Mouse (Mus musculus) urinary bladder, postnatal 4 days (tissue): ENCODE results near the gene Inf2.
A peak's percentile ranks its signal among the peaks of the same experiment; 100 is the strongest.

Experiments
- DNase-seq, 2 experiments: peaks; one replicate each; pipeline ENCODE4 v3.0.0; 2021 to 2022; ENCODE audit warnings: low spot score in 2 of 2

Gene Inf2

GRCm38 (mm10) chr12:112625700-112626099 lies 37.1 kb downstream of the Inf2 start:
- DNase-seq: no peak

DNA sequence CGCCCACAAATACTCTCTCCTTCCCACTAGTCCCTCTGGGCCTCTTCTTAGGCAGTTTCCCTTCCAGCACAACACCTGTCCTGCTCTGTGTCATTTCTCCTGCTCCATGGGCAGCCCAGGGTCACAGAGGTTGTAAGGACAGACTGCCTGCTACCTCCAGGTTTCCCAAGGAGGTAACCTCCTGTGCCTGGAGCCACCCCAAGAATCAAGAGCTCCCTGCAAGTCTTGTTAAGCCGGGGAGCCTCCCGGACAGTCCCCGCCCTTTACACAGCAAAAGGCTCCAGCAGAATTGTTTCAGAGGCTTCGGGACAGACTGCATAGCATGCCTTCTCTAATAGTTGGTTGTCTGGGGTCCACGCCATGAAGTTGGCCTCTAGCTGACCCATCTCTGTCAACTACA lies 37.9 kb downstream of the Inf2 start:
- no peak for DNase-seq

- no peak for DNase-seq
These were observed 38.7 kb downstream of the Inf2 start for GRCm38 (mm10) chr12:112627097-112627881.

DNA sequence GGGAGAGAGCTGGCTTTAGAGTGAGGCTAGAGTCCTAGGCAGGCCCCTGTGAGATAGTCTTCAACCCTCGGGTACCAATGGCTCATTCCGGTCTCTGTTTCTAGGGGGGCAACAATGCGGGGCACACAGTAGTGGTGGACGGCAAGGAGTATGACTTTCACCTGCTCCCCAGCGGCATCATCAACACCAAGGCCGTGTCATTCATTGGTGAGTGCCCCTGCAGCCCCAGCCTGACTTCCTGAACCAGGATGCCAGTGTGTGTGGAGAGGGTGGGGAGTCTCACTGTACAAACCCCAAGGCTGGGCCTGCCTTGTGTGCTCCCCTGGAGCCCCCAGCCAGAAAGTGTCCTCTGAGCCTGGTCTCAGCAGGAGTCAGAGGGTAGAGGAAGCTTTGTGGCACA lies 39.6 kb downstream of the Inf2 start:
- DNase-seq: no peak

GRCm38 (mm10) chr12:112628928-112629721 lies 40.5 kb downstream of the Inf2 start:
- DNase-seq: peak in 1 of 2 experiments; percentile 38

DNA sequence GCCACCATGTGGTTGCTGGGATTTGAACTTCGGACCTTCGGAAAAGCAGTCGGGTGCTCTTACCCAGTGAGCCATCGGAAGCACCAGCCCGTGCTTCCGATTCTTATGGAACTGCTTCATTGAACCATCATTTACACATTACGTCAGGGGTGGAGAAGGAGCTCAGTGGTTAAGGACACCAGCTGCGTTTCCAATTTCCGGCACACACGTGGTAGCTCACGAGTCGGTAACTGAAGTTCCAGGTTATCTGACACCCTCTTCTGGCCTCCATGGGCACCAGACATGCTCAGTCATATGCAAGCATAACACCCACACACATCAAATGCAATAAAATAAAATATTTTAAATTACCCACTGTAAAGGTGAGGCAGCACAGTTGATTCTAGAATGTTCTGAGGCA lies 41.4 kb downstream of the Inf2 start:
- no peak for DNase-seq

- no peak for DNase-seq
These were observed 42.2 kb downstream of the Inf2 start for GRCm38 (mm10) chr12:112630796-112631195.

DNA sequence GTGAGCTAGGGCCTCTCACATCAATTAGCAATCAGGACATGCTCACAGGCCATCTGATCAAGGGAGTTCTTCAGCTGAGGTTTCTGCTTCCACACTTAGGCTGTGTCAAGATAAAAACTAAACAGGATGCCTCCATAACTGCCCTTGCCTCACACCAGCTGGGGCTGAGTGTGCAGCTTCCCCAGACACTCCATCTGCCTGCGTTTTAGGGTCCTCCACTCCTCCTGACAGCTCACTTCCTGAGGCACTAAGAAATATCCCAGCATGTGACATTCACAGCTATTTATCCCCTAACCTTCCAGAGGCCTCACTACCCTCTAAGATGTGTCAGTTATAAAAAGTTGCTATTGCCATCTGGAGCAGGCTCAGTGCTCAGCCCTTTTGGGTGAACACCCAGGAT lies 42.9 kb downstream of the Inf2 start:
- DNase-seq: no peak

- no peak for DNase-seq
These were observed 43.6 kb downstream of the Inf2 start for GRCm38 (mm10) chr12:112632084-112632777.

DNA sequence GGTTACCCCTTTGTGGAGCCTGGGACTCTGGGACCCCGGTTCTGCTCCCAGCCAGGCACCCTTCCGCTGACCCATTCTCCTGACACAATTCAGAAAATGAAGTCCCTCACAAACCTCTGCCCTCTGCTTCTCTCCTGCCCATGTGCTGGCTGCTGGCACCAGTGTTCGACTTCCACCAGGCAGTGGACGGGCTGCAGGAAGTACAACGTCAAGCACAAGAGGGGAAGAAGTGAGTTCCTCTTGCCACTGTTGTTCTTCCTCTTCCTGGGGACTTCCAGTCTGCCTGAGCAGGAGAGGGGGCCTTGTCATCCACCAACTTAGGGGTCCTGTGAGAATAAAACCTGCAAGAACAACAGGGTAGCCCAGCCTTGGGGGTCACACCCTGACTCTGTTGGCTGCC lies 44.3 kb downstream of the Inf2 start:
- no peak for DNase-seq

GRCm38 (mm10) chr12:112633686-112634085 lies 45.1 kb downstream of the Inf2 start:
- no peak for DNase-seq

DNA sequence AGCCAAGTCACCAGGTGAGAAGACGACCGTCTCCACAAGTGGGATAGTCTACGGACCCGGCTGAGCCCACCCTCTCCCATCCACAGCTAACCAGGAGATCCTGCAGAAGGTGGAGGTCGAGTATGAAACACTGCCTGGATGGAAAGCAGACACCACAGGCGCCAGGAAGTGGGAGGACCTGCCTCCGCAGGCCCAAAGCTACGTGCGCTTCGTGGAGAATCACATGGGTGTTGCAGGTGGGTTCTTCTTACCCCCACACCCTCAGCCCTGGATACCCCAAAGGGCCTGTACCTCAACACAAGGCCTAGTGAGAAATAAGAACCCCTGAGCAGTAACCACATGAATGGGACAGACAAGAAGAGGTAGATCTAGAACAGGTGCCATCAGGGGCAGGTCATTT lies 50.9 kb downstream of the Inf2 start:
- DNase-seq: no peak

DNA sequence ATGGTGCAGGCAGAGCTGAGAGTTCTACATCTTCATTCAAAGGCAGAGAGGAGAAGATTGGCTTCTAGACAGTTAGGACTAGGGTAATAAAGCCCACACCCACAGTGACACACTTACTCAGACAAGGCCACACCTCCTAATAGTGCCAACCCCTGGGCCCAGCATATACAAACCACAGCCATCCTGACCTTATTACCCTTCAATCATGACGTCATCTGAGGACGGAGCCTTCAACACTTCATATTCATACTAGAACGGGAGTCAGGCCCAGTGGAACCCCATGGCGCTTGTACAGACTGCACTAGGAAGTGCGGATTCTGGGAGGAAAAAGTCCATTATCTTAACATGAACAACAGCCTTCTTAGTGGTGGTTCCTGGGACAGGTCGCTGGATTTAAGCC lies 54.5 kb downstream of the Inf2 start:
- no peak for DNase-seq

DNA sequence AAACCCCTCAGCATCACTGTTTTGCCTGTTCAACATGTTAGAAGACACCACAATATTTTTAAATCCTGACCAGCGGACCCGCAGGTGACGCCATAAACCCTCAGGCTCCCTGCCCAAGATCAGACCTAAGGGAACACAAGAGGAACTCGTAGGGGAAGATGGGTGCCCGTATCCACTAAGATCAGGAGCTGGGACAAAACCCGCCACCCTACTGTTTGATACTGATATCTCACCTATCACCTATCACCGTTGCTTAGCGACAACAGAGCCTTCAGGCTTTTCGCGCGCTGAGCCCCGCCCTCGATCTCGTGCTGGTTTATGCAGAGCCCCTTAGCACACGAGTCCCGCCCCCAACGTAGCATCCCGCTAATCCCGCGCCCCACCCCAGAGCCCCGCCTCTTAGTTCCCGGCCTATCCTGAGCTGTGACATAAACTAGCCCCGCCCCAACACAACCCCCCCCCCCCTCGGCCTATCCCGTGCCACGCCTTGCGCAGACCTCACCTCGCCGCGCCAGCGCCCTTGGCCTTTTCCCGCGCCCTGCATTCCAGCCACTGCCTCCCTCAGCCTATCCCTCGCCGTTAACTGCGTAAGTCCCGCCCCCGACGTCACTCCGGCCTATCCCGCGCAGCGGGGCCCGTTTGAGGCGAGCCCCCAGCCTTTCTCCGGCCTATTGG lies 55.7 kb downstream of the Inf2 start, which contains the start of gene Siva1:
Gene Siva1, plus strand, starts transcription at position 500 of the 675 bp plus-strand sequence.
- peak; percentile 99 for DNase-seq

DNA sequence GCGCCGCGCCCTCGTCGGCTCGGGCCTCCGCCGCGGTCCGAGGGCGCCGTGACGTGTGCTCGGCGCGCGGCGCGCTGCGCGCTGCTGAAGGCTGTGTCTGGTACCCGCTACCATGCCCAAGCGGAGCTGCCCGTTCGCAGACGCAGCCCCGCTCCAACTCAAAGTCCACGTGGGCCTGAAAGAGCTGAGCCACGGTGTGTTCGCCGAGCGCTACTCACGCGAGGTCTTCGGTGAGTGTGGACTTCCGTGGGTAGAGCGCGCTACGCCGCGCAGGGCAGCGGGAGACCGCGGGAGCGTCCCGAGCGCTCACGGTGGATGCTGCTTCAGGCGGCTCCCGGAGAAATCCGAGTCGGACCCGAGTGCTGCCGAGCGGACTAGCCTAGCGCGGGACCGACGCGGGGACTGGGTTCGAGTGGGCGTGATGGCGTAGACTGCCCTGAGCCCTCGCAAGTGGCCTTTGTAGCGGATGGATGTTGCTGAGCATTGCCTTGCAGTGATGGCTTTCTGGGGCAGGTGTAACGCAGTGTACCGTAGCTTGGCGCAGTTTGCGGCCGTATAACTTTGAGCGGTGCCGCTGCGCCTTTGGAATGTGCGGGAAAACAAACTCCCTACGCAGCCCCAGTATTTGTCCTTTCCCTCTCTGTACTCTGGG lies 56.4 kb downstream of the Inf2 start:
- DNase-seq: no peak

DNA sequence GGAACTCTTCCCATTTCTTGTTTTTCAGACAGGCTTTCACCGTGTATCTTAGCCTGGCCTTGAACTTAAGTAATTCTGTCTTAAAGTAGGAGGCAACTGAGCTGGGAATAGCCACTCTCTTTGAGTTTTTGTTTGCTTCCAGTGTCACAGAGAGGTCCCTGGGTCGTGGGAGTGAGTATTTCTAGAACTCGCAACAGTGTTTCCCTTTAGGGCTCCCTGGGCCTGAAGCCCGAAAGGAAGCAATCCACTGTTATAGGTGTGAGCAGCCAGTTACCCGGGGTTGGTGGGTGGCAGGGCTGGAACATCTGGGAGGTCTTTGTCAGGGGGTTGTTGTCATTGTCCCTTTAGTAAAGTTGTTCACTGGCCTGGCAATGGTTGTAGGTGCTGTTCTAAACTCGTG lies 57.6 kb downstream of the Inf2 start:
- no peak for DNase-seq

GRCm38 (mm10) chr12:112648081-112648480 lies 59.5 kb downstream of the Inf2 start:
- DNase-seq: no peak

DNA sequence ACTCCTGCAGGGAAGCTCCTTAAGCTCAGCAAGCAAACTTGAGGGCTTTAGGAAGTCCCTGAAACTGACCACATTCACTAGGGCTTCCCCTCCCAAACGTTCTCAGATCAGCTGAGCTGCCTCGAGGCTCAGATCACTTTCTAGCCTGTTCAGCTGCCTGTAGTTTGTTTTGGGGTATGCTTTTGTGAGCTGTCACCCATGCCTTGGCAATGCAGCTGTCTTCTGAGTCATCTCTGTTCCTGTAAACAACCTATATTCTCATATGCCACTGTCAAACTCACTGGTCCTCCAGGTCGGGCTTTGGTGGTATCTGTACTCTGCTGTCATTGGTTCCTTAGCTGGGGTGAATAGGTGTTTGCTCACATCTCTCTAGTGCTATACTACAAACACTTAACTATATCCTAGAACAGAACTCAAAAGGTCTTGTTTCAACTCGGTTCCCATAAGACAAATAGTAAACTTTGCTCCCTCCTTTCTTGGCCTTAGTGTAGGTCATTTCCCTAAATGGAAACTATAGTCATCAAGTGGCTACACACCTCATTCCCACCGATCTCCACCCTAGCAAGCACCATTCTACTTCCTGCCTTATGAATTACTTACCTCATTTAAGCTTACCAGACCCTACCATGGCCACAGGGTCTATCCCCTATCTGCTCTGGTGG lies 63.3 kb downstream of the Inf2 start:
- DNase-seq: no peak

DNA sequence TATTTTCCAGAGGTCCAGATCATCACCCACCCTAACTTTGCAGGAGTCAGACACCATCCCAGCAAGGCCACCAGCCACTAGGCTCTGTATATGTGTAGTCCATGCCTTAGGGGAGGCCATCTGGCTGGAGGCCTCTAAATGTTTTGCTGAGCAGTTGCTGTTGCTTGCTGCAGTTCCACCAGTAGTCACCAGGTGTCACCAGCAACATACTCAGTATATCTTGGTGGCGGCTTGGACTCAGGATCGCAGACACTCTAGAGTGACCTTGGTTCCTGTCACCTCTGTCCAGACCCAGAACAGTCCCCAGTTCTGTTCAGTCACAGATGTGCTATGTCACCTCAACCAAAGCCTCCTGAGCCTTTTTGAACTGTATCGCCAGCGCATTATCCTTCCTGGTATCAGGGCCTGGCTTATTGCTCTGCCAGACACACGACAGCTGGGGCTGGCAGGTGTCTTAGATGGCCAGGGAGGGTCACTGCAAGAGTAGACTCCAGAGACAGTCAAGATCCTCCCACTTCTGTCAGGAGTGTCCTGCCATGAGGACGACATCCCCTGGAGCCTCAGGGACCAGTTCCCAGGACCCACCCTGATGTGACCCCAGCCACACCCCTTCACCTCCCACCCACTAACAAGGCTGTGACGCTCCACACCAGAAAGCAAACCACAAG lies 64.7 kb downstream of the Inf2 start:
- DNase-seq: peak; percentile 72 to 87

GRCm38 (mm10) chr12:112654076-112654475 lies 65.5 kb downstream of the Inf2 start:
- no peak for DNase-seq
